Mouse (Mus musculus) embryo, embryonic 10 days (tissue): ENCODE data around the gene Plch1.
A peak's percentile ranks its signal among the peaks of the same experiment; 100 is the strongest.

ENCODE experiments used
- DNase-seq: peaks from one replicate; pipeline ENCODE4 v3.0.0-alpha.2; 2015; ENCODE audit warnings: low spot score

Plch1 gene

DNA sequence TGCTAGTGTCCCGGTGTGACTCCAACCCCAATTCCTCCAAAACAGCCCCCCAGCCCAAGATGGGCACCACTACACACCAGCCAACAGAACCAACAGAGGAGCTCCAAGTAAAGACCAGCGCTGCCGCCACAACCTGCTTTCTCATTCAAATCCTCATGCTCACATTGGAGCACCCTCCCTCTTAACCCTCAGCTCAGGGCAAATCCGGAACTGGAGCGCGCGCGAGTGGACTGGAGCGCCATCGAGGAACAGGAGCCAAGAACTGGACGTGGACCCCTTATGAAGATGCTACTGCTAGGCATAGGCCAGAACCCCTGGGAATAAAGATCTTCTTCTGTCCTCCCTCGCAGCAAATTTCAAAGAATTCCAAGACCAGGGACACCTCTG is at the start of gene Plch1:
Gene Plch1 (minus strand): TSS at position 164 of the 387 bp plus-strand sequence.
- DNase-seq, result peak; percentile 92

DNA sequence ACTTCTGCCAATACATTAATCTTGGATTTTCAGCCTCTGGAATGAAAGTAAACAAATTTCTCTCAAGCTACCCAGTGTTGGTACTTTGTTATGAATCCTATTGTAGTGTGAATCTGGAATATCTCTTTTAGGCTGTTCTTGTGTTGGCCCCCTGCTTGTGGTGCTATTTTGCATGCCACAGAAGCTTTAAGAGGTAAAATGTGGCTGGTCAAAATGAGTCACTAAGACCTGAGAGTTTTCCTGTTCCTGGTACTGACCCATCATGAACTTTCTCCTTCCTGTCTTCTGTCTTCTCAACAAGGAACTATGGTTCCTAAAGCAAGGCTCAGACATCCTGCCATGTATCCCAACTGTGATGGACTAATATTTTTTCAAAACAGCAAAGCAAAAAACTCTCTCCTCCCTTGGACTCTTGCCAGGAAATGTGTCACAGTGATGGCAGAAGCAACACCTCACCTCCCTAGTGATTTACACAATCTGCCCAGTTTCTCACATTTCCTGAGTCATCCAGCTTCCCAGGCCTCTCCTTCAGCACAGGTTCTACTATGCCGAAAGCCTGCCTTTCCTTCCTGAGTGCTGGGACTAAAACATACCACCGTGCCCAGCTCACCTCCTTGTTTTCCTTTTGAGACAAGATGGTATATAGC is 42.1 kb upstream of the Plch1 start:
- DNase-seq, result no peak

DNA sequence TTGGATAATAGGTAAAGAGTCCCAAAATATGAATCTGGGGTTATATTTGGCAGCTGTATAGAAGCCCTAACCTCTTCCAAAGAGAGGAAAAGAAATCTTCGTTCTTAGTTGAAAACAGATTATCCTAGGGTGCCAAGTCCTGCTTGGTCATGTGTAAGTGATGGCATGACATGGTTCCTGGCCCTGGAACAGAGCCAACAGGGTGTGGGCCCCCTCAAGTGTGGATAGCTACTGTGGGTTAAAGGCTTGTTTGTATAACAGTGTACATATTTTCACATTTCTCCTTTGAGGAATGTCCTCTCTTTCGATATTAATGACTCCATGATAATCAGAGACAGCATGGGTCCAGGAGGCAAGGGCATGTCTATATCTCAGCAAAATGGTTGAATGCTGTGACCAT is 39.7 kb upstream of the Plch1 start:
- DNase-seq, result no peak

DNA sequence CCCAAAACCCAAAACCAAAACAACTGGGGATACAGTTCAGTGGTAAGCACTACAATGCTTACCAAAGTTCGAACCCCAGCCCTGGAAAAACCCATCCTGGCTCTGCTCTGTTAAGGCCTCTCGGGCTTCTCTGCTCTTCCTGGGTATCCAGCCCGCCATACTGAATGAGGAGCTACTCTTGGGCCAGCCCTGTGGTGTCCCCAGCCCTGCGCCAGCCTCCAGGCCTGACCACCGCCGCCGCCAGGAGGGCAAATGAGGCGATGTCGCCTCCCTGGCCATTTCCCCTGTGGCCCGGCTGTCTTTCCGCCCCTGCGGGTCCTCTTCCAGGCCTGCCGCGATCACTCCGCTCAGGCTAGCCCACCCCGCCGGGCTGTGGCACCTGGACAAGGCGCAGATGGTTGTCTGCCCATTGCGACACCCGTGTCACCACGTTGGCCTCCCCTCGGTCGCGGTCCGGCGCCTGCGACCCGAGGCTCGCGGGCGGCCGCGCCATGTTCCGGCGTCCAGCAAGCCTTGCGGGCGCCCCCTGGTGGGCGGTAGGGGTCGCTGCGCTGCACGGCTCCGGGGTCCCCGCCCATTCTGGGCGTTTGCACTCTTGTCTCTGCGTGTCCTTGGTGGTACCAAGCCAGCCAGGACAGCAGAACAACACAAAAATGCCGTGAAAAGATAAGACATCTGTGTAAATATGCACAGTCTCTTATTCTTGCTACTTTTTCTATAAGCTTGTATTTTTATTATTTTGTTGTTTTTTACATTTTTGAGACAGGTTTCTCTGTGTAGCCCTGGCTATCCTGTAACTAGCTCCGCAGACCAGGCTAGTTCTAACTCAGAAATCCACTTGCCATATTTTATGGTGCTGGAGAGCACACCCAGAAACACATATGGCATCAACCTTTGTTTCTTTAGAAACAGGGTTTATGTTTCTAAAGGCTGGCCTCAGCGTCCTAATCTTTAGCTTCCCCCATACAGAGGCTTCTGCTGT is 29.9 kb upstream of the Plch1 start, which contains the start of gene E130311K13Rik:
Gene E130311K13Rik (minus strand): TSS at position 595 of the 982 bp plus-strand sequence.
- peak; percentile 87 for DNase-seq

DNA sequence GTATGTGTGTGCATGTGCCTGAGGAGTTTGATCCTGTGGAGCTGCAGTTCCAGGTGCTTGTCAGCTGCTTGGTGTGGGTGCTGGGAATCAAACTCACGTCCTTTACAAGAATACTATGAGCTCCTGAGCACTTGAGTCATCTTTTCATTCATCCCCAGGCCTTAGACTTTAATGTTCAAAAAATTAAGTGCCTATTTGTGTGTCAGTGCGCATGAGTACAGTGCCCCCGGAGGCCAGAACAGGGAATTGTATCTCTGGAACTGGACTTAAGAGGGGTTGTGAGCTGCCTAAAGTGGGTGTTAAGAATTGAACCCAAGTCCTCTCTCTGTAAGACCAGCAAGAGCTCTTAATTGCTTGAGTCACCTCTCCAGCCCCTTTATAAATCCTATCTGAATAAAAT is 20.4 kb upstream of the Plch1 start:
- peak; percentile 46 for DNase-seq

DNA sequence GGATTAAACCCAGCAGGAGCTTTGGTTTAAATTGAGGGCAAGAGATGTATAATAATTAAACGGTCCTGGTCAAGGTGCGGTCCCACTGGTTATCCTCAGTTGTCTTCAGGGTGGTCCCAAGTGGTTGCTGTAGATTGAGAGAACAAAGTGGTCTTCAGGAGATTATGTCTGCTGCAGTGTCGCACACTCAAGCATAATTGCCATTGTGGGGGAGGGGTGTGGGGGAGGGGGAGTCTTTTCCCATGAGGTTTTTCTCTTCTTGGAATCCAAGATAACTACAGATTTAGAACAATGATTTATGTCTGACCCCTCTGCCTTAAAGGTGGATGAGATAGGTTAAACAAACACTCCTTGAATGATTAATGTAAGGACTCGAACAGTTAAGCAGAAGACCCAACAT is 11.0 kb upstream of the Plch1 start:
- no peak for DNase-seq

DNA sequence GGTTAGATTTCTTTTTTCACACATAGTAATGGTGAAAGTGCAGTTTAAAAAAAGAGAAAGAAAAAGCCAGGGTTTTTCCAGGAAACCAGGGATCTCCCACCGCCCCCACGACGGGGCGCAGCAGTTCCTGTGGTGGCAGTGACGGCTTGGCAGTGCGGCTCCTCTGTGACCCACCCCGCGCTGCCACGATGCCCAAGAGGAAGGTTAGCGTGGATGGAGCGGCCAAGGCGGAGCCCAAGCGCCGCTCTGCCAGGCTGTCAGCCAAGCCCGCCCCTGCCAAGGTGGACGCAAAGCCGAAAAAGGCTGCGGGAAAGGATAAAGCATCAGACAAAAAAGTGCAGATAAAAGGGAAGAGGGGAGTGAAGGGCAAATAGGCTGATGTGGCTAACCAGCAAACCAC is 6.0 kb upstream of the Plch1 start:
- DNase-seq, result peak; percentile 32

DNA sequence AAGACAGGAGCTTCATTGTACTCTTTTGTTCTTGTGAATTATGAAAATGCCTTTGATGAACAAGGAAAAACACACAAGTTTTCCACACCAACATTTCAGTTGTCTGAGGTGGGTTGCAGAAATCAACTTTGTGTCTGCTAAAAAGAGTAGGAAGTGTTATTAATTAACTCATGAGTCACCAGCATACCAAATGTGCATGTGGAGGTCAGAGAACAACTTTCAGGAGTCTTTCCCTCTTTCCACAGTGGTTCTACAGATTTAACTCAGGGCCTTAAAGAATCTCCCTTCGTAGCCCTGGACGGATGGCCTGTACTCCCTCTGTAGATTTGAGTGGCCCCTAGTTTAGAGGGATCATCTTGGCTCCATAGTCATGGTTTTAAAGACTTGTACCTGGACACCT is 4.9 kb upstream of the Plch1 start:
- DNase-seq, result no peak

DNA sequence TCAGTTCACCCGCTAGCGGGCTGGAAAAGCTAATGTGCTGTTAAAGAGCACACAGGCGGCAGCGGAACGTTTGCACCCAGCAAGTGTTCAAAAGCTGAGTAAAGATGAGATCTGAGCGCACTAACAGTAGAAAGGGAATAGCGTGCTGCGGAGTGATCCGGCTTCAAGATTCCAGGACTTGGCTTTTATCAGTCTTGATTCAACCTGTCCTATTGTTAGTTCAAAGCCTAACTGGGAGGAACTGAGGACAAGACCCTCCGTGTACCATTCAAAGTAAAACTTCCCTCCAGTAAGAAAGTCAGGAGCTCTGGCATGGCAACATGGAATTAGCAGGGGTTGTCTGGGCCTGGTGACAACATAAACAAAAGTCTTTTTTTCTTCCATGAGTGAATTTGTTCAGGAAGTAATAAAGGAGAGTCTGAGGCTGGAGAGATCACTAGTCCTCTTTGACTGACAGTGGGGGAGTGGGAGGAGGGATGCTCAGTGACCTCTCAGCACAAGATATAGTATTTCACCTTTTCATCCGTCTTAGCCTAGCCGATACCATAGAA is 824 bp upstream of the Plch1 start:
- DNase-seq, result peak; percentile 86

DNA sequence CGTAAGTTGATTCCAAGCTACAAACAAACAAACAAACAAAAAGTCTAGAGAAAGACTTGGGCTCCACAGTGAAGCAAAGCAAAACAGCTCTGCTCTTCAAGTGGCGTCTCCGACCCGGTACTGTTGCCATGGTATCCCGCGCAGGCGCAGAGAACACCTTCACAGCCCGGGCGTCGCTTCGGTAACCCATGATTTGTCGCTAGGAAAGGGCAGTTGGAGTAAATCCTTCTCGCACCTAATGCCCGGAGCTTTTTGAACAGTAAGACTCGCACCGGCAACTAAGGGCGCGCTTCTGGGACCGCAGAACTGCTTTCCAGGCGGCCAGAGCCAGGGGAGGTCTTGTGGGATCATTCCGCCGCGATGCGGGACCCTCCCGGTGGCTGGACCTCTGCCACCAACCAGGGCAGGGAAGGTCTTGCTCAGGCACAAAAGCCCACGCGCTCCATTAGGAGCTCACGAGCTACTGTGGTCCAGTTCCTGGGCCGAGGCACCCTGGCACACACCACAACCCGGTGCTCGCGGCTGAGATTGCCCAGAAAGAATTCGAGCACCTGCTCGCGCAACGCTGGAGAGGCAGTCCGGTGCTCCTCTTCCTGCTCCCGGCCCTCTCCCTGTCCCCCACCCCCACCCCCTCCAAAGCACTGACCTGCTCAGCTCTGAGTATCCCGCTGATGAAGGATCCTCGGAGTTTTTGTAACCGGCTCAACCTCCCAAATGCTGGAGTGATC is 527 bp downstream of the Plch1 start:
- peak; percentile 95 for DNase-seq

DNA sequence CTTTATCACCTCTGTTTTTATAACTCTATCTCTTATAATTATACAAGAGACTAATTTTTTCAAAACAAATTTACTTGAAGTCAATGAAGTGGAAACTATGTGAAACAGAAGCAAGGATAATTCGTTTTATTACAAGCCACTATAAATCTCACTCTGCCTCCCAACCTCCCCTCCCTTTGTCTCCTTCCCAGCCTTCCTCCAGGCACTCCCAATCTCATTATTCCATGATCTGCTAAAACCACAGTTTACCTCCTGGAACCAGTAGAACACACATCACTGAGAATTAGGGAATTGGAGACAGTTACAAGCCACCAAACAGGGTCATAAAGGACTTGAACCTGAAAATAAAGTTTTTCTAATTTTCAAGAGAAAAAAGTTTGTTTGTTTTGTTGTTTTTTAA is 2.1 kb downstream of the Plch1 start:
- peak; percentile 53 for DNase-seq

DNA sequence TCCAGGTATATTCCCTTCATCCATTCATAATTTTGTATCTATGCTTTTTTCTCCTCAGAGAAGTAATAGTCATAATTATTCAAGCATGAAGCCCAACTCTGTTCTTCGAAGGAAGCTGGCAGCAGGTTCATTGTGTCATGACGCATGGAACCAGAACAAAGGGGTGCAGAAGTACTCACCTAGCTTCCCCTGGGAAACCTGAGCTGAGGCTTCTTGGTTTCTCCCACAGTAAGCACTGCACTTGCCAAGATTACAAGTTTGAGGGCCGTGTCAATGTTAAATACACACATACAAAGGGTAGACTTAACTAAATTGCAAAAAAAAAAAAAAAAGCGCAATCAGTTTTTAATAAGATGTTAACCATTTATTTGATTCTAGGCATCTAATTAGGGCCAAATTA is 3.0 kb downstream of the Plch1 start:
- no peak for DNase-seq

DNA sequence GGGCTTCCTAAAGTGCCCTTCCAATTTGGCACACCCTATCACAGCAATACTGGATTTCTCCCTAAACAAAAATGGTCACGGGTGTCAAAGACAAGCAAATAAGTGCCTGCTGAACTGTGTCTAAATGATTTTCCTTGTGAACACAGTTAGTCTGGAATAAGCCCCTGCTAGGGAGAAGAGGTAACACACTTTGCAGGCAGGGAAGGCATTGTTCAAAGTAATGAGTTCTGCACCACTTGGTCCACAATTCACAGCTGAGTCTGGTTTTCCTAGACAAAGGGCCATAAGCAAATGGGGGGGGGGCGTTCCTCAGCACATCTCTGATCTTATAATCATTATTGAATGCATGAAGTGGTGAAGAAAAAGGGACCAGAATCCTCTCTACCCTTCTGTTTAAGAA is 3.5 kb downstream of the Plch1 start:
- peak; percentile 37 for DNase-seq

DNA sequence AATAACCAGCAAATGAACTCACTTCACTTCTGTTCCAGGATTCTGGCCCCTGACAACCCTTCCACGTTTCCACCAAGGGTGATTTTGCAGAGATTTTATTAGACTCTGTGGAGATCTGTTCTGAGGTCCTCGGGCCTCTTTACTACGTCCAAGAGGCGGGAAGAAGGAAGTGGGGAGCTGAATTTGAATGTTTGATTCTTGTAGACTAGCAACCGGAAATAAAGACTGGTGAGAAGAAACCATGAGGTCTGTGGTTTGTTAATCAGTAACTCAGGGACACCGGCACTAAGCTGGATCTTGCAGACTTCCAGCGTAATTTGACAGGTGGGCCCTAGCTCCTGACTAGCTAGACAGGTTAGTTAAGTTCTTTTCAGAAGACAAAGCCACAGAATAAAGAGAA is 5.6 kb downstream of the Plch1 start:
- DNase-seq, result no peak

DNA sequence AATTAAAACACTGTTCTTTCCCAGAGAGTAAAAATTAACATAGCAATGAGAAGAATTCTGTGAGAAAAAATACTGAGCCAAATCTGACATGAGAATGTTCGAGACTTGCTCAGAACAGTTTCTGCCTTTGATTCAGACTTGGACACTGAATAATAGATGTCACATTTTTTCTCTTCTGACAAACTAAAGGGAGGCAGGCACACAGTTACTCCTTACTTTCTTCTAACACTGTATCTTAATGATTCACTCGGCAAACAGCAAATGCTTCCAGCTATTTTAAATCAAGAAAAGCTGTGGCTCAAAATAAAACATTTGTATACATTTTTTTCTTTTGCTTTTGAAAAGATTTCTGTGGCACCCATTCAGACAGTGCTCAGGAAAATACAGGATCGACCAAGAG is 7.1 kb downstream of the Plch1 start:
- no peak for DNase-seq

DNA sequence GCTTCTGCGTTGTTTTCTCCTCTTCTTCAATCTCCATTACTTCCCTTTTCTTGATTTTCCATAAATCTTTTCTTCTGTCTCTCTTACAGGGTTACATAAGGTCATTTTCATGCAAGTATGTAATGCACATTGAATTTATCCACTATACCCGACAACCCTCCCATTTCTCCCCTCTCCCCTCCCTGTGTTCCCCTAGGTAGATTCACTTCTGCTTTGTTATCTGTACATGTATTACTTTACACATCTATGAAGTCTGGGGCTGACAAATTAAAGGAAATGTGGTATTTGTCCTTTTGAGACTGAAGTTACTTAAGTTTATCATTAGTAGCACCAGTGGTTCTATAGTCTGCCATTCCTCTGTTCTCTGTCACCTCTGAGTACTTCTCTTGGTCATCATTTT is 18.2 kb downstream of the Plch1 start:
- DNase-seq, result no peak

DNA sequence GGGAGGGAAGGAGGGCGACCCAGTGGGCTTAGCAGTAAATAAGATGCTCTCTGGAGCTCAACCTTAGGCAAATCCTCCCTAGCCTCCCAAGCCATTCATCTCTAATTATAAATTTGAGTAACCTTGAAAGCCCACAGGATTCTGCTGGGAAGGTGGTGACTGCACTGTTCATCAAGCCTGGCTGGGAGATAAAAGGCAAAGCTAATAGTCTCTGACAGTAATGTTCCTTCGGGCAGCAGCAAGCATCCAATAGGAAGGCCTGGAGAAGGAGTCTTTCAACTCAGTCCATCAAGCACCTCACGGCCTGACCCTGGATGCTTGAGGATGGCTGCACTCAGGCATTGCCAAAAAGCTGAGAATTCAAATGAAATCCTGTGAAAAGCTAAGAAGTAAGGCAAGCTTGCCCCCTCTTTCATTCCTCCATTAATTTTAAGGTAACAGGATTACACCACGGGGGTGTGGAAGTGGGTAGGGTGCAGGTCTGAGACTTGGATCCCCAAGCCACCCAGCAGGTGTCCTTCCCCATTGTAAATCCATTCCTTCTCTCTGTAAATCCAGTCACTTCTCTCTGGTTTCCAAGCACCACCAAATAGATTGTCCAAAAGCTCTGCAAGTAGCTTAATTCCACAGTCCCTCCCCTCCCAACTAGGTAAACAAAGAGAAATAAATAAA is 20.1 kb downstream of the Plch1 start:
- DNase-seq, result peak; percentile 55

DNA sequence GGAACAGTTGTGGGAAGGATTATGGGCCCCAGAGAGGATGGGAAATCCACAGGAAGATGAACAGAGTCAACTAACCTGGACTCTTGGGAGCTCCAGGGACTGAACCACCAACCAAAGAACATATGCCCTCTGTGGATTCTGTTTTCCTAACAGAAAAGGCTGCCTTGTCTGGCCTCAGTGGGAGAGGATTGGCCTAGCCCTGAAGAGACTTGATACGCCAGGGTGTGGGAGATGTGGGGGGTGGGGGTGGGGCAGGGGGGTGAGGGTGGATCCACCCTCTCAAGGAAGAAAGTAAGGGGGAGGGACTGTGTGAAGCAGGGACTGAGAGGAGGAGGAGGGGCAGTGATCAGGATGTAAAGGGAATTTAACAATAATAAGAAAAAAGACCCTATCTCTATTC is 26.5 kb downstream of the Plch1 start:
- DNase-seq, result no peak

DNA sequence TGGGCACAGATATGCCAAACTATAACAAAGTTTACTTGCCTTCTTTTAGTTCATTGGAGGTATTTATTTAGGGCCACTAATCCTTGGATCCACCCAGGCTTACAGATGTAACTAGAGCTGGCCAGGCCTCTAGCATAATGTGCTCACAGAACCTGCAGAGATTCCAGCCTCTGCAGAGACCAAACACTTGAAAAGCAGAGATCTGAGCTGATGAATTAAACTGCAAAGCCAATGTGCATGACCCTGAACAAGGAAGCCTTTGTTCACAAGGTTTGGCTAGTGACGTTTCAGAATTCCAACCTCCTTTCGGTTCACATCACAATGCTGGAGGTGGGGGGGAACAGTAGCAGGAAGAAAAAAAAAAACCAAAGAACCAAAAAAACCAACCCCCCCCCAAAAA is 28.0 kb downstream of the Plch1 start:
- peak; percentile 66 for DNase-seq

DNA sequence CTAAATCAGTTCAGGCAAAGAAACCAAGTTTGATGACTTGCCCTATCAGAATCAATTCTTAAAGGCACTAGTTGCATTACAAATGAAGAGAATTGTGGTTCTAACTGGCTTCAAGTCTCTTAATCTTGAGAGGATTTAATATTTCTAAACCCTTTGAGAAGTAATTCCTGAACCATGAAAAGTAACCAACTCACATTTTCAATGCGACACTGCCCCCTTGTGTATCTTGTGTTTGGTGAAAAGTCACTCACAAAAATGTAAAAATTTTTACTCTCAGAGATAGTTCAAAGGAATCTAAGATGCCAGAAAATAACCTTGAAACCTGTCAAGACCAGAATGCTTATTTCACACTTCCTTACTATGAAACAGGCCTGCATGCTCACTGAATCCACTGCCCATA is 31.0 kb downstream of the Plch1 start:
- peak; percentile 70 for DNase-seq

DNA sequence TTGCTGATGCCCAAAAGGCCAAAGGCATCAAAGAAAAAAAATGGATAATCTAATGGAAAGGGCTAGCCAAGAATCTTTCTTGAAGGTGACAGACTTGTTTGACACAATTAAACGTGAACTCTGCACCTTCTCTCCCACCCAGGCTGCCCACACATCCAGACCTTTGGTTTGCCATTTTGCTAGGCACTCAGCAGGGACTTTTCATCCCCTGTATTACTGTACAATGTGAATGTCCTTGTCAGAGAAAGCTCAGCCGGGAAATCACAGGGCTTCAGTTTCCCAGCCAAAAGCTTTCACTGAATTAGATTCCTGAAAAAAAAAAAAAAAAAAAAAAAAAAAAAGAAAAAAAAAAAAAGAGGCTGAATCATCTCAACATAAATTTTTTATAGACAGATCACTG is 34.2 kb downstream of the Plch1 start:
- no peak for DNase-seq

DNA sequence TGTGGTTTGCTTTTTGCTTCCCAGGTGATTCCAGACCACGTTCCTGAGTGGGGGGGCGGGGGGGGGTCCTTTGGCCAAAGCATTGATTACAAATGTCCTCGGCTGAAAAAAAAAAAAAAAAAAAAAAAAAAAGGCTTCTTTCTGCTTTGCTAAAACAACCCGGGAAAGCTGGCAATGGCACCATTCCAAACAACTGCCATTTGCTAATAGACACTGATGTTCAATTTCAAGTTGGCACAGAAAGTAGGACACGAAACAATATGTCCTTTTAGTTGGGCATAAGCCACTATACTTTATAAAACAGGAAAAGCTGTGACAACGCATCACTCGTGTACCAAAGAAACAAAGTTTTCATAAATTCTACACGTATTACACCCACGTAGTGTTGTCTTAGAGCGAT is 36.6 kb downstream of the Plch1 start:
- DNase-seq, result no peak
